Comparison of ENCODE assay signal across 7 mouse cellular contexts in the genomic region with DNA sequence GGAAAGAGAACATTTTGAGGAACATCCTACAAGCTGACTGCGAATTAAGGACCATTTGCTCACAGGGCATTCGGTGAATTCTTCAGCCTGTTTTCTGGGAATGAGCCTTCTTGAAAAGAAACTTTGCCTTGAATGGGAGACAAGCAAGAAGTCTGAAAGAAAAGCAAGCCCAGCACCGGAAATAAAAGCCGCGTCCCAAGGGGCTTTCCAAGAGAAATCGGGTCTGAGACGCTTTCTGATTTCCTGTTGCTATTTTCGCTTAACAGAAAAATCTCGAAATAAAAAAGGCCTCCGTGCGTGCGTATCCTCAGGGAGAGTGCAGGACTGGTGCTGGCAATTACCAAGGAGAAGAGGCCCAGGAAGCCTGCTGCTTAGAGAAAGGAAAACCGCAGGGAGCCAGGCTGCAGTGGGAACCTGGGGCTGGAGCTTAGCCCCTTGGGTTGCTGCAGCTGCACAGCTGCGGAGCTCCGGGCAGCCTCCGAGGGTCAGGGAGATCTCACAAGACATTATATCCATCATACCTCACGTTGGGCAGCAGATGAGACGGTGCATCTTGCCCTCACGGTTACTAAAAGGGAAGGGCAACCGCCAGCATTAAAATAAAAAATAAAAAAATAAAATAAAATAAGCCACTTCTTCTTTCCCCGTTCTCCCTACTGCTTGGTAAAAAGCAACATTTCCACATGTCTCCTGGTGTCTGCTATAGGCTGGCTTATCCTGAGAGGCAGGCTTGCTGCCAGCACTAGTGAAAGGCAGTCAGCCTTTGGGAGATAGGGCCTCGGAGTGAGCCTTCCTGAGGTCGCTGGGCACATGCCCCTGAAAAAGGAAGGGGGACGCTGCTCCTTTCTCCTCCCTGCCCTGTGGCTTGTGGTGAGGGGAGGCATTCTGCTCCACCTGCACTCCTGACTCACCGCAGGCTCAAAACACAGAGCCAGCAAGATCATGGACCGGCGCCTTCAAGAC. TPM values are rescaled to one million over a fixed set of nuclear protein-coding genes. Genes with fewer than 3 reads are reported as not detected.
DNase-seq lines count a peak whose midpoint lies in the region; ATAC-seq and TF ChIP-seq lines count a peak whose summit lies in the region.

No protein-coding gene starts in this region.

- intact Hi-C loops in heart, postnatal 14 days (cut with DNase I): no loop called here

- H3K4me2 ChIP-seq in liver, embryonic 14.5 days (ENCODE audit: low read depth): 0 out of 2 replicates have a peak overlapping the region, but pooled peaks have one; percentile 18

- no peaks in the 10 kb centered on the region for H3K9me3 ChIP-seq in liver, embryonic 14.5 days (ENCODE audit: control insufficient read depth, low read length)

- TF ChIP-seq CTCF in brain, embryonic 14.5 days (IDR thresholded peaks at IDR 0.05; ENCODE audit: borderline replicate concordance, extremely low read depth, insufficient read depth, insufficient read length): no peak
- TF ChIP-seq CTCF in liver, embryonic 14.5 days (IDR thresholded peaks at IDR 0.05; ENCODE audit: low read depth): no peak

- no peak overlapping the region for H3K9ac ChIP-seq in liver, embryonic 14.5 days (replicated peaks)

- peak; percentile 77 for DNase-seq in CD4-positive, CD25-positive, alpha-beta regulatory T cell, adult 2 months (ENCODE audit: low read depth, low spot score)
- DNase-seq in brain, embryonic 14.5 days (ENCODE audit: low read depth): peak; percentile 48
- DNase-seq in heart, postnatal 14 days: peak; percentile 6 to 39
- DNase-seq in liver, embryonic 14.5 days (ENCODE audit: low read depth in 3 of 3, low spot score in 3 of 3): no peak
- no peak for DNase-seq in cerebellum, postnatal 10 days
- no peak for DNase-seq in adrenal gland, postnatal 14 days
- no peak for DNase-seq in thymus, postnatal 4 days

- peaks cover 23% of the 10 kb centered on the region for H3K27me3 ChIP-seq in liver, embryonic 14.5 days (ENCODE audit: control insufficient read depth, insufficient read depth, low read length)

- no peaks in the 10 kb centered on the region for H3K36me3 ChIP-seq in liver, embryonic 14.5 days (replicated peaks; ENCODE audit: control insufficient read depth, insufficient read depth, low read depth)

- H3K4me1 ChIP-seq in liver, embryonic 14.5 days (replicated peaks; ENCODE audit: control insufficient read depth in 2 of 2, insufficient read depth in 2 of 2, low read length in 1 of 2): no peaks in the 10 kb centered on the region

- no peak overlapping the region for H3K27ac ChIP-seq in liver, embryonic 14.5 days

- 18% methylated on average over 27 of the region's 27 CpGs for WGBS in liver, embryonic 14.5 days (ENCODE audit: insufficient replicate concordance)

- TF ChIP-seq EP300 in liver, embryonic 14.5 days (IDR thresholded peaks at IDR 0.05; ENCODE audit: low read depth): no peak

- no peak for ATAC-seq in liver, embryonic 14.5 days (ENCODE audit: insufficient read depth)

- H3K4me3 ChIP-seq in liver, embryonic 14.5 days (ENCODE audit: insufficient read depth in 1 of 2, low read depth in 2 of 2, low read length in 2 of 2): no peak overlapping the region

- TF ChIP-seq POLR2A in brain, embryonic 14.5 days (IDR thresholded peaks at IDR 0.05; ENCODE audit: borderline replicate concordance, extremely low read depth, insufficient read depth, insufficient read length, poor library complexity, severe bottlenecking): no peak

RNA-seq across cellular contexts. Expression of gene Tbc1d30, which starts 35.5 kb away (rescaled TPM):
- polyA plus RNA-seq in brain, embryonic 14.5 days (2012; rRNA removed): 13.9 and 25.1 TPM in 2 replicates
- total RNA-seq in heart, postnatal 14 days (2021): 1 to 10 TPM; 1.8 to 2.2 TPM
- 0.23 and 0.26 TPM in 2 replicates for polyA plus RNA-seq in liver, embryonic 14.5 days (2012; rRNA removed)
- 0.11 and 0.25 TPM in 2 replicates for polyA plus RNA-seq in liver, embryonic 14.5 days (2014; fragmentation: Nextera tagmentation; extraction: Ambion mirVana)
- 3.9 and 4.2 TPM in 2 replicates for total RNA-seq in adrenal gland, postnatal 14 days (2021)

RNA-seq across cellular contexts. Expression of gene Gns, which starts 49.3 kb away (rescaled TPM):
- polyA plus RNA-seq in brain, embryonic 14.5 days (2012; rRNA removed): 23.7 and 42.6 TPM in 2 replicates
- total RNA-seq in heart, postnatal 14 days (2021): 10 to 100 TPM; 64.2 to 74.3 TPM
- 6.5 and 7.3 TPM in 2 replicates for polyA plus RNA-seq in liver, embryonic 14.5 days (2012; rRNA removed)
- polyA plus RNA-seq in liver, embryonic 14.5 days (2014; fragmentation: Nextera tagmentation; extraction: Ambion mirVana): 12.2 and 14.2 TPM in 2 replicates
- total RNA-seq in adrenal gland, postnatal 14 days (2021): 126 and 138 TPM in 2 replicates

Comparison
In these comparisons a context has a peak if more than half of its experiments do, and no peak if none do; other contexts are left out.
1. DNase-seq: peak in CD4-positive, CD25-positive, alpha-beta regulatory T cell, adult 2 months (single experiment), brain, embryonic 14.5 days (single experiment) and heart, postnatal 14 days (2 of 2); none in liver, embryonic 14.5 days (0 of 3), cerebellum, postnatal 10 days (0 of 2), adrenal gland, postnatal 14 days (single experiment) and thymus, postnatal 4 days (single experiment).